Mouse (Mus musculus) Patski (cell line): ENCODE measurements at regions not wholly inside any gene's neighbourhood (a gene's known extent, or its start where the extent isn't known, plus 50 kb on each side); places are given as distances from the start of the nearest gene placed in this dataset.

Experiments
- ATAC-seq: fragments of 100-300 bp; one replicate; pipeline ENCODE4 v1.8.0; 2021
- CTCF ChIA-PET: fragments of 350-600 bp; sonication (Branson Sonifier 250); formaldehyde crosslinking; loops from one replicate; lab custom pipeline; 2022; ENCODE audit warnings: inconsistent platforms; lab: Charles Lee
- POLR2A ChIA-PET: fragments of 350-600 bp; sonication (Branson Sonifier 250); formaldehyde crosslinking; loops from one replicate; lab custom pipeline; 2022; ENCODE audit warnings: antibody characterized with exemption, inconsistent platforms; lab: Charles Lee
- DNase-seq: peaks from one replicate; pipeline ENCODE4 v3.0.0-alpha.2; 2011; ENCODE audit warnings: low read depth, low spot score
- H3K27me3 ChIP-seq: fragments of 371-371 bp; one replicate; pipeline ENCODE4 v1.5.1; 2021
- CTCF ChIP-seq: fragments of 100-300 bp; IDR thresholded peaks from one replicate; pipeline ENCODE4 v1.5.1; 2021
- in situ Hi-C: fragments of 300-500 bp; cut with MboI; formaldehyde crosslinking; loops from 3 replicates; pipeline ENCODE4 v1.11.1; 2018; ENCODE audit warnings: low pct_unique_long_range_greater_than_20kb, mixed read lengths

DNA sequence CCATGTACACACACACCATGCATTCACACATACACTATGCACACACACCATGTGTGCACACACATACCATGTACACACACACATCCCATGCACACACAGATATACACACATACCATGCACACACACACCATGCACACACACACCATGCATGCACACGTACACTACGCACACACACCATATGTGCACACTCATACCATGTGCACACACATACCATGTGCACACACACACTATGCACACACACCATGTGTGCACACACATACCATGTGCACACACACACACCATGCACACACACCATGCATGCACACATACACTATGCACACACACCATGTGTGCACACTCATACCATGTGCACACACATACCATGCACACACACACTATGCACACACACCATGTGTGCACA lies 87.1 kb upstream of the Tmem150c start:
- no peak for TF ChIP-seq CTCF
- DNase-seq (no peak), ATAC-seq (no peak)
- CTCF ChIA-PET = interaction anchor here (1.2 to 1.3 kb wide), 2 partner anchors 9 to 17 kb away, joined by 3 read pairs; no protein-coding TSS in a partner anchor
- POLR2A ChIA-PET = no interaction called here
- in situ Hi-C loops = no loop called here
- peaks cover 11% of the 10 kb centered on the region for H3K27me3 ChIP-seq

GRCm38 (mm10) chr5:100244811-100245210 lies 85.2 kb upstream of the Tmem150c start:
- POLR2A ChIA-PET = no interaction called here
- in situ Hi-C loops = loop anchor here (5.0 kb wide), 1 partner anchor 173 kb away; no protein-coding TSS in a partner anchor
- no peak for TF ChIP-seq CTCF
- CTCF ChIA-PET = interaction anchor here (1.1 kb wide), 1 partner anchor 178 kb away, joined by 3 read pairs; no protein-coding TSS in a partner anchor
- ATAC-seq = no peak
- H3K27me3 ChIP-seq = peaks cover 11% of the 10 kb centered on the region
- no peak for DNase-seq

- TF ChIP-seq CTCF = peak; percentile 73
- ATAC-seq = no peak
- POLR2A ChIA-PET = no interaction called here
- peaks cover 14% of the 10 kb centered on the region for H3K27me3 ChIP-seq
- in situ Hi-C loops = loop anchor here (5.0 kb wide), 1 partner anchor 169 kb away; no protein-coding TSS in a partner anchor
- no peak for DNase-seq
- CTCF ChIA-PET = interaction anchor here (0.9 to 2.3 kb wide), 6 partner anchors 11 to 171 kb away, joined by 3 to 7 read pairs (median 3); no protein-coding TSS in a partner anchor
Observed at GRCm38 (mm10) chr5:100240876-100241275, 81.3 kb upstream of the Tmem150c start.

- DNase-seq (no peak), ATAC-seq (no peak)
- no peak for TF ChIP-seq CTCF
- ChIA-PET CTCF (interaction anchor here (0.9 to 2.3 kb wide), 6 partner anchors 9 to 170 kb away, joined by 3 to 7 read pairs (median 3); no protein-coding TSS in a partner anchor), POLR2A (no interaction called here)
- H3K27me3 ChIP-seq = peaks cover 14% of the 10 kb centered on the region
- in situ Hi-C loops = loop anchor here (5.0 to 10.0 kb wide), 2 partner anchors 167 to 315 kb away; no protein-coding TSS in a partner anchor
Observed at GRCm38 (mm10) chr5:100239632-100240031, 80.0 kb upstream of the Tmem150c start.

DNA sequence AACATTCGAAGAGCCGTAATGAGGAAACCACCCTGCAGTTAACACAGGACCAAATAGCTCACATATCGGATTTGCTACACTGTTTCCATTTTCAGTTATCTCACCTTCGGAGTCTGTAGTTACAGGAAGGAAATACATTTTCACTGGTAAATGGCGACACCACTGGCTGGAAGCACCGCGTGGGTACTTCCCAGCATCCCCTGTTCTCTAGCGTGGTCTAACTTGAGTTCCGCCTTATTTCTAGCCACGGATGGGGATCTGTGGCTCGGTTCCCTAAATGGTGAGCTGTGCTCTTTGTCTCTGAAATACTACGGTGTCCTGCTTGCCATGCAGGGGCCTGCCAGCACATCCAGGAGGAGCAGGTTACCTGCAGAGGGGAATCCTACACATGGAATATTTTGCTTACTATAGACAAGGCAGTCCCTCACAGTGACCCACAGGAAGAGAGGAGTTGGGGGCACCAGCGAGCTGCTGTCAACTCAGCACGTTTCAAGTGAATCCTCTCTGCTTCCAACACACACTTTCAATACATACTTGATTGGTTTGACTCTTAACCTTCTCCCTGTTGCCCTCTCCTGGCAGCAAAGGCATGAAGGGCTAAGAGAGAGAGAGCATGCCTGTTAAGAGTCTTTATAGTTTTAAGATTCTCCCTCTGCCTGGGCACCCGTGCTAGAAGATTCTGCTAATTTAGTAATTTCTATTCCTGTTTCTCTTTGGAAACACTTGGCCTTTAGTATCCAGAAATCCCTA lies 78.9 kb upstream of the Tmem150c start:
- ATAC-seq (no peak), DNase-seq (no peak)
- ChIA-PET POLR2A (no interaction called here), CTCF (interaction anchor here (0.9 to 1.4 kb wide), 2 partner anchors 9 to 11 kb away, joined by 3 read pairs; no protein-coding TSS in a partner anchor)
- H3K27me3 ChIP-seq = peaks cover 11% of the 10 kb centered on the region
- in situ Hi-C loops = loop anchor here (10.0 kb wide), 1 partner anchor 314 kb away; no protein-coding TSS in a partner anchor
- TF ChIP-seq CTCF = no peak

DNA sequence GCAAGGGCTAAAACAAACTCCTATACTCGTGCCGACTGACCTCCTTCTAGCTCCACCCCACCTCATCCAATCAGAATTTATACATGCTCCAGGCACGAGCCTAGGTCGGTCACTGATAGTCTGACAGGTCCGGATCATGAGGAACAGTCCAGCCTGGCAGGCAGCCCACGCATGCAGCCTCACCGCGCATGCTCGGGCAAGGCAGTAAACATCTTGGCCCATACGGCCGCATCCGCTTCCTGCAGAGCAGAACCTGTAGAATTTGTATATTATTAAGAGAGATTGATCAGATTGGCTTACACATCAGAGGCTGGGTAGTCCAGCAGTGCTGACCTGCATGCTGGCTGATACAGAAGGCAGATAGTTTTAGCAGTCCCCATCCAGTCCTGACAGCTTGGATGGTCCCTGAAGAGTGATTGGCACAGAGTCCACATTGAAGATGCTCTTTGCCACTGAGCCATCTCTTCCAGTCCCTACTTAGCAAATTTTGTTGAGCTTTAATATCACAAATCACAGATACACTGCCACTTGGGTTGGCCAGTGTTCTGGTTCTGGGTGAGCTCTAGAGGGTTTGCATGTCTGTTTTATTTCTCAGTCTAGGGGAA lies 78.2 kb upstream of the Tmem150c start:
- ChIA-PET CTCF (interaction anchor here (0.9 to 1.4 kb wide), 2 partner anchors 10 to 12 kb away, joined by 3 read pairs; no protein-coding TSS in a partner anchor), POLR2A (no interaction called here)
- no peak for ATAC-seq
- in situ Hi-C loops = loop anchor here (10.0 kb wide), 1 partner anchor 313 kb away; no protein-coding TSS in a partner anchor
- peaks cover 7% of the 10 kb centered on the region for H3K27me3 ChIP-seq
- TF ChIP-seq CTCF = no peak
- no peak for DNase-seq

GRCm38 (mm10) chr5:100236277-100236676 lies 76.7 kb upstream of the Tmem150c start:
- no peak for DNase-seq
- no peak for TF ChIP-seq CTCF
- no peak for ATAC-seq
- POLR2A ChIA-PET = no interaction called here
- in situ Hi-C loops = loop anchor here (10.0 kb wide), 1 partner anchor 311 kb away; no protein-coding TSS in a partner anchor
- H3K27me3 ChIP-seq = peaks cover 7% of the 10 kb centered on the region
- CTCF ChIA-PET = no interaction called here

GRCm38 (mm10) chr5:100232076-100232475 lies 72.5 kb upstream of the Tmem150c start:
- DNase-seq (no peak), ATAC-seq (no peak)
- H3K27me3 ChIP-seq = peaks cover 4% of the 10 kb centered on the region
- in situ Hi-C loops = loop anchor here (10.0 kb wide), 1 partner anchor 307 kb away; no protein-coding TSS in a partner anchor
- POLR2A ChIA-PET = no interaction called here
- no peak for TF ChIP-seq CTCF
- CTCF ChIA-PET = no interaction called here

DNA sequence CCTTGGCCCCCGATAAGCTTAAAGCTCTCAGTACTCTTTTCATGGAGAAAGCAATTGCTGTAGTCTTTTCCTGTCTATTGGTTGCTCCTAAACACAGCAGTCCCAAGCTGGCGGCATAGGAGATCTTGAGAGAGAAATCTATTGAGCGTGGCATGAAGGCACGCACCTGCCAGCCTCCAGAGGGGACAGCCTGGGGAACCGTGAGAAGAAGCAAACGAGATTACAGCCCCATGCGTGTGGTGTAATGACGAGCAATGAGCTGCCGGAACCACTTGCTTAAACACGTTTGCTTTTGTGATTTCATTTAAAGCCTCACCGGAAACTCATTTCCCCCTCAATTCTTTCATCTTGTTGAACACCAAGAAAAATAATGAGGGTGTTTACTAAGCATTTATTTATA lies 72.0 kb upstream of the Tmem150c start:
- in situ Hi-C loops = loop anchor here (10.0 kb wide), 1 partner anchor 307 kb away; no protein-coding TSS in a partner anchor
- TF ChIP-seq CTCF = no peak
- no peak for ATAC-seq
- ChIA-PET POLR2A (no interaction called here), CTCF (no interaction called here)
- peaks cover 4% of the 10 kb centered on the region for H3K27me3 ChIP-seq
- DNase-seq = no peak

- peaks cover 4% of the 10 kb centered on the region for H3K27me3 ChIP-seq
- ATAC-seq (no peak), DNase-seq (no peak)
- POLR2A ChIA-PET = no interaction called here
- CTCF ChIA-PET = interaction anchor here (1.3 to 1.4 kb wide), 2 partner anchors 10 to 17 kb away, joined by 3 to 7 read pairs; no protein-coding TSS in a partner anchor
- TF ChIP-seq CTCF = no peak
- in situ Hi-C loops = loop anchor here (10.0 kb wide), 1 partner anchor 305 kb away; no protein-coding TSS in a partner anchor
Observed at GRCm38 (mm10) chr5:100230038-100230437, 70.4 kb upstream of the Tmem150c start.
